Mouse (Mus musculus) liver, embryonic 14.5 days (tissue): ENCODE data around the gene Slc12a6.

Experiments used
- CTCF ChIP-seq: IDR thresholded peaks from 2 replicates; pipeline ENCODE4 v1.5.1; 2016; ENCODE audit warnings: antibody characterized with exemption, low read depth, control low read depth
- EP300 ChIP-seq: IDR thresholded peaks from 2 replicates; pipeline ENCODE4 v1.6.1; 2016; ENCODE audit warnings: antibody characterized with exemption, low read depth

- no peak for TF ChIP-seq CTCF
- no peak for TF ChIP-seq EP300
These were observed 15.7 kb upstream of the Slc12a6 start for GRCm38 (mm10) chr2:112249780-112250453.
